Mouse (Mus musculus): ENCODE results near the gene Sfxn5. TPM values are rescaled to one million over a fixed set of nuclear protein-coding genes. Genes with fewer than 3 reads are reported as not detected.

The Sfxn5 gene
- polyA plus RNA-seq, 1 experiment, result 0.63 TPM

DNA sequence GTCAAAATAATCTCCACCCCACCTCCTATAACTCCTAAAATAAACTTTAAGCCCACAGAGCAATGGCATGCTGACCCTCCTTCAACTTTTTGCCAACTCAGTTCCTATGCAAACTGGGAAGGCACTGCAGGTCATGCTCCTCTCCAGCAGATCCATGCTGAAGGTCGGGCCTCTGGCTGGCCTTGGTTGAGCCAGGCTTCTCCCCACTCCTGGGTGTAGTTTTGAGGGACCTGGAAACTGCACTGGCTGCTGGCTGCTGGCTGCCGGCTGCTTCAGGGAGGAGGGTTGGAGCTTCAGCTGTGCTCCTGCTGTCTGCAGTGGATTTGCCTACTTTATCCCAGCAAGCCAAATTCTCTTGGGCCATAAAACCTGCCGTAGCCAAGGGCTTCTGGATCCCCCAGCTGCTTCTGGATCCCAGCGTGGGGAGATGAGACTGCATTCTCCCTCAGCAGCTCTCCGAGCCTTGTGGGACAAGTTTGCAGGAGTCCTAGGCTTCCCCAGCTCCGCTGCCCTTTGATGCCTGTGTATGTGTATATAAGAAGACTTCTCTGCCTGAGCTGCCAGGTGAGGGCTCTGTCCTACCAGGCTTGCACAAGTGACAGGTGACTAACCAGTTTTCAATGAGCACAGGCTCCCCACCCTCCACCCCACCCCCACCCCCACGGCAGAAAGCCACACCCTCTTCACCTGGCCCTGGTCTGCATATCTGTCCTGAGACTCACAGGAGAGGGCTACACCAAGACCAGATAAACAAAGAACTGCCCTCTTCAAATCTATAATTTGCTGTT, 100.2 kb downstream of the Sfxn5 start:
- 12% methylated on average over 7 of the region's 7 CpGs for WGBS
- Histone ChIP-seq H3K27me3 (ENCODE audit: control insufficient read depth, insufficient read depth, low read length) (no peaks in the 10 kb centered on the region), H3K4me1 (ENCODE audit: control insufficient read depth, insufficient read depth, insufficient read length, low read length) (no peaks in the 10 kb centered on the region), H3K4me3 (ENCODE audit: low read depth, low read length) (no peak overlapping the region), H3K36me3 (ENCODE audit: control insufficient read depth, insufficient read depth, low read length) (no peaks in the 10 kb centered on the region), H3K27ac (ENCODE audit: insufficient read depth, low read depth, low read length) (no peak overlapping the region)
- TF ChIP-seq CTCF (IDR thresholded peaks at IDR 0.05; ENCODE audit: extremely low read depth, insufficient read length, insufficient replicate concordance, low read depth, low read length) (no peak), POLR2A (IDR thresholded peaks at IDR 0.05; ENCODE audit: low read depth, low read length) (no peak)

DNA sequence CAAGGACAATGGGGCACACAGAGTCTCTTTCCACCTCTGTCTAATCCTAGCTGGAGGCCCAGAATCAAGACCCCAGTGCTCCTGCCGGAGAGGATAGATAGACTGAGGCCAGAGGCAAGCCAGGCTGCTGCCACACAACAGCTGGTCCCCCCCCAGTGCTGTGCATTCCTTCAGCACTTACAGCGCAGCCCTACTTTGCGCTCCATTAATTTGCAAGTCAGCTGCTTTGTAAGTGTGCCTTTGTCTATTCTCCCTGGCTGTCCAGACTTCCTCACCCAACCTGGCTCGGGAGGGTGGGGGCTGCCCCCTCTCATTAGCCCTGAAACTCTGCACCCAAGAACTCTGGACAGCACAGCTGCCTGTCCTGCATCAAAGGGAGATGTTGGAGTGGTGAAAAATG, 101.2 kb downstream of the Sfxn5 start:
- TF ChIP-seq POLR2A (IDR thresholded peaks at IDR 0.05; ENCODE audit: low read depth, low read length) (no peak), CTCF (IDR thresholded peaks at IDR 0.05; ENCODE audit: extremely low read depth, insufficient read length, insufficient replicate concordance, low read depth, low read length) (no peak)
- no peak overlapping the region for H3K27ac ChIP-seq (ENCODE audit: insufficient read depth, low read depth, low read length)
- 88% methylated on average over 4 of the region's 4 CpGs for WGBS
- H3K27me3 ChIP-seq (ENCODE audit: control insufficient read depth, insufficient read depth, low read length), result no peaks in the 10 kb centered on the region
- no peaks in the 10 kb centered on the region for H3K36me3 ChIP-seq (ENCODE audit: control insufficient read depth, insufficient read depth, low read length)
- no peaks in the 10 kb centered on the region for H3K4me1 ChIP-seq (ENCODE audit: control insufficient read depth, insufficient read depth, insufficient read length, low read length)
- H3K4me3 ChIP-seq (ENCODE audit: low read depth, low read length), result no peak overlapping the region

DNA sequence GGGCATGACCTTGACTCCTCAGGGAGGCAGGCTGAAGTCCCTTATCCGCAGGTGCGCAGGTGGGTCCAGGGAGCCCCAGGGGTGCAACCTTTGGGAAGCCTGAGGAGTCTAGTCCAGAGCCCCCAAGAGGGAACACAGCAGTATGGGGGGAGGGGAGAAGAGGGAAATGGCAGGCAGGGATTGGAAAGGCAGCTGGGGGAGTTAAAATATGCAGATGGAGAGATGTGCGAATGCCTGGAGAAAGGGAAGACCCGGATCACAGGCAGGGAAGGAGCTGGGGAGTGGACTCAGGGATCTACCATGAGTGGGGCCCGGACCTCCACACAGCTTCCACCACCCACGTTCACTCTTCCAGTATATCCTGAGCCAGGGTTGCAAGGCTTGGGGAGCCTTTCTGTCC, 101.8 kb downstream of the Sfxn5 start:
- 80% methylated on average over 6 of the region's 6 CpGs for WGBS
- no peaks in the 10 kb centered on the region for H3K4me1 ChIP-seq (ENCODE audit: control insufficient read depth, insufficient read depth, insufficient read length, low read length)
- TF ChIP-seq CTCF (IDR thresholded peaks at IDR 0.05; ENCODE audit: extremely low read depth, insufficient read length, insufficient replicate concordance, low read depth, low read length), result no peak
- no peak for TF ChIP-seq POLR2A (IDR thresholded peaks at IDR 0.05; ENCODE audit: low read depth, low read length)

DNA sequence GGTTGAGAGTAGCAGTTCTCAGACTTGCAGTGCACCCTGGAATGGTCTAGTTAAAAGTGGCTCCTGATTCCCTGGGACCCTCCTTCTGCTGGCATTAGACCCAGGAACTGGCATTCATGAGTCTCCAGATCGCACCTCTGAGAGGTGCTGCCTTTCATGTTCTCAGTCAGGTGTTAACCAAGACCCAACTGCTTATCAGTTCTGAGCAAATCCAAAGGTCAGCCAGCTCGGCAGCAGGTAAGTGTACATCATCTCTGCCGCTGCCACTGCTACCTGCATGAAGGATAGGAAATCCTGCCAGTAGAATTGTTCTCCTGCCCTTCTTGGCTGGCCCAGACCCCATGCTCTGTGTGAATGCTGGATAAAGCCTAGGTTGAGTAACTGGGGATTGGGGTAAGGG, 102.5 kb downstream of the Sfxn5 start:
- WGBS, result 18% methylated on average over 3 of the region's 3 CpGs
- Histone ChIP-seq H3K36me3 (ENCODE audit: control insufficient read depth, insufficient read depth, low read length) (no peaks in the 10 kb centered on the region), H3K27me3 (ENCODE audit: control insufficient read depth, insufficient read depth, low read length) (no peaks in the 10 kb centered on the region), H3K4me1 (ENCODE audit: control insufficient read depth, insufficient read depth, insufficient read length, low read length) (no peaks in the 10 kb centered on the region), H3K27ac (ENCODE audit: insufficient read depth, low read depth, low read length) (no peak overlapping the region), H3K4me3 (ENCODE audit: low read depth, low read length) (no peak overlapping the region)
- no peak for TF ChIP-seq CTCF (IDR thresholded peaks at IDR 0.05; ENCODE audit: extremely low read depth, insufficient read length, insufficient replicate concordance, low read depth, low read length)
- no peak for TF ChIP-seq POLR2A (IDR thresholded peaks at IDR 0.05; ENCODE audit: low read depth, low read length)

More for the DNA sequence above, 101.8 kb downstream of the Sfxn5 start:
- Histone ChIP-seq H3K36me3 (ENCODE audit: control insufficient read depth, insufficient read depth, low read length) (no peaks in the 10 kb centered on the region), H3K27me3 (ENCODE audit: control insufficient read depth, insufficient read depth, low read length) (no peaks in the 10 kb centered on the region), H3K4me3 (ENCODE audit: low read depth, low read length) (no peak overlapping the region), H3K27ac (ENCODE audit: insufficient read depth, low read depth, low read length) (no peak overlapping the region)

DNA sequence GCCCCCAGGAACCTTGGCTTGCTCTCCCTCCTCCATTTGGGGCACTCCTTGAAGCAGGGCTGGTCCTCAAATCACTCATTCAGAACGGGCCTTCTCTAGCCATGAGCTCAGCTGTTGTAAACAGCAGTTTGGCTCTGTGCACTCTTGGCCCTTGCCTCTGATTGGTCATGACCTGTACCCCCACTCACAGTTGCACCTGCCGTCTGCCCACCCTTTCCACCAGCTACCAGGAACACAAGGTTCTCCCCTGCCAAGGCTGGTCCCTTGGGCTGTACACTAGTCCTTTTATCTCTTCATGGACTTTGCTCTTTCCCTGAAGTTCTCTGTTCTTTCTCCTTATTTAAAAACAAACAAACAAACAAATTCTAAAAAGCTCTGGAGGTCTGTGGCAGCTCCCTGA, 105.7 kb downstream of the Sfxn5 start:
- WGBS, result 31% methylated on average over 2 of the region's 2 CpGs
- Histone ChIP-seq H3K4me1 (ENCODE audit: control insufficient read depth, insufficient read depth, insufficient read length, low read length) (no peaks in the 10 kb centered on the region), H3K4me3 (ENCODE audit: low read depth, low read length) (no peak overlapping the region), H3K27me3 (ENCODE audit: control insufficient read depth, insufficient read depth, low read length) (no peaks in the 10 kb centered on the region), H3K27ac (ENCODE audit: insufficient read depth, low read depth, low read length) (no peak overlapping the region), H3K36me3 (ENCODE audit: control insufficient read depth, insufficient read depth, low read length) (no peaks in the 10 kb centered on the region)
- TF ChIP-seq CTCF (IDR thresholded peaks at IDR 0.05; ENCODE audit: extremely low read depth, insufficient read length, insufficient replicate concordance, low read depth, low read length) (no peak), POLR2A (IDR thresholded peaks at IDR 0.05; ENCODE audit: low read depth, low read length) (no peak)

DNA sequence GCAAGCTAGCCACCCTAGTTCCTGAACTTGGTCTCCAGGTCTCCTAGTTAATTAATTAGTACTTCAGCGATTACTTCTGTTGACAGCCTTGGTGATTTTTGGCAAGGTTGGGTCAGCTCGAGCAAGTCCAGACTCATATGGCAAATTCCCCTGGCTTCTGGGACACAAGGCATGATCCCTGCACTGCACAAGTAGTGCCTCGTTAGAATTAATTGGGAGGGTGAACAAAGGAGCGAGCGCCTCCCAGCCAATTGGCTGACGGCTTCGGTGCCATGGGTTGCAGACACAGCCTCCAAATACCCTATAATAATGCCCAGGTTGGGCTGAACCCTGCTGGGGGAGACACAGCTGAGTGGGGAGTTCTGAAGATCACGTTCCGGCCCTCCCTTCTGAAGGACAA, 106.7 kb downstream of the Sfxn5 start:
- 88% methylated on average over 9 of the region's 9 CpGs for WGBS
- Histone ChIP-seq H3K36me3 (ENCODE audit: control insufficient read depth, insufficient read depth, low read length) (no peaks in the 10 kb centered on the region), H3K27me3 (ENCODE audit: control insufficient read depth, insufficient read depth, low read length) (no peaks in the 10 kb centered on the region), H3K4me1 (ENCODE audit: control insufficient read depth, insufficient read depth, insufficient read length, low read length) (no peaks in the 10 kb centered on the region), H3K27ac (ENCODE audit: insufficient read depth, low read depth, low read length) (no peak overlapping the region), H3K4me3 (ENCODE audit: low read depth, low read length) (no peak overlapping the region)
- no peak for TF ChIP-seq POLR2A (IDR thresholded peaks at IDR 0.05; ENCODE audit: low read depth, low read length)
- TF ChIP-seq CTCF (IDR thresholded peaks at IDR 0.05; ENCODE audit: extremely low read depth, insufficient read length, insufficient replicate concordance, low read depth, low read length), result no peak

DNA sequence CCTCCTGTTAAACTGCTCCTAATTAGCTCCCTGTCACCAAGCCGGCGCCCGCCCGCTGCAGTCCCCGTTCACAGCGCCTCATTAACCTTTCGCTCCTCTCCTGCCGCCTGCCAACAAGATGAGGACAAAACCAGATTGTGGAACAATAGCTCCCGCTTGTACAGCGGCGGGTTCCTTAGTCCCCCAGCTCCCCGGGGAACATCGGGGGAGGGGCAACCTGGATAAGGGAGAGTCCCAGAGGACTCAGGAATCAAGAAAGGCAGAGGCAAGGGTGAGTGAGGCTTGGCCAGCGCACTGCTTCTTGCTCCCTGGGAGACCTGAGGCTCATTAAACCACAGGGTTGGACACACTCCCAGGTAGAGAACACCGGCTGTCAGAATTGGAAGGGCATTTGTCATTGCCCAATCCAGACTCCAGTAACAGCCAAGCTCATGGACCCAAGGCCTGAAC, 108.8 kb downstream of the Sfxn5 start:
- 82% methylated on average over 15 of the region's 15 CpGs for WGBS
- no peak overlapping the region for H3K4me3 ChIP-seq (ENCODE audit: low read depth, low read length)
- H3K27me3 ChIP-seq (ENCODE audit: control insufficient read depth, insufficient read depth, low read length), result no peaks in the 10 kb centered on the region
- H3K36me3 ChIP-seq (ENCODE audit: control insufficient read depth, insufficient read depth, low read length), result no peaks in the 10 kb centered on the region
- H3K27ac ChIP-seq (ENCODE audit: insufficient read depth, low read depth, low read length), result no peak overlapping the region
- no peaks in the 10 kb centered on the region for H3K4me1 ChIP-seq (ENCODE audit: control insufficient read depth, insufficient read depth, insufficient read length, low read length)
- TF ChIP-seq CTCF (IDR thresholded peaks at IDR 0.05; ENCODE audit: extremely low read depth, insufficient read length, insufficient replicate concordance, low read depth, low read length) (no peak), POLR2A (IDR thresholded peaks at IDR 0.05; ENCODE audit: low read depth, low read length) (no peak)

Data from small intestine, adult 2 months (tissue).